Mouse (Mus musculus) embryo, embryonic 11 days (tissue): ENCODE results near the gene Prkn.

Experiments used
- DNase-seq: peaks from one replicate; pipeline ENCODE4 v3.0.0-alpha.2; 2015

Gene Prkn

GRCm38 (mm10) chr17:11679716-11680115 is 839.5 kb downstream of the Prkn start:
- no peak for DNase-seq

DNA sequence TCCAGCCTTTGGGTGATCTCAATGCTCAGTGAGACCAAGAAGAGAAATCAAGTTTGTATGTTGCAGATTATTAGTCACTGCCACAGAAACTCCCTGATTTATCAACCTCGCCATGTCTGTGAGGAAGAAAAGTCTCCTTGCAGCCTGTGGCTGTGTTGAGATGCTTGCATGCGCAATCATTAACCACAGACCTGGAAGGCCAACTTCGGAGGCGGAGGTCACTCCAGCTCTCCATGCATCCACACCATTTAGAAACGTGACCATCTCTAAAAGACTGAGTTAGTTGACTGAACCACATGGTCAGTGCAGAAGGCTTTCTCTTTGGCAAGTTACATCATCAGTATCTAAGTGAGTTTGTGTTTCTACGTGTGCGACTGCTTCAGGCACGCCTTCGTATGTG is 840.3 kb downstream of the Prkn start:
- DNase-seq, result no peak

GRCm38 (mm10) chr17:11681825-11682372 is 841.7 kb downstream of the Prkn start:
- no peak for DNase-seq

GRCm38 (mm10) chr17:11705005-11705404 is 864.8 kb downstream of the Prkn start:
- DNase-seq, result no peak

GRCm38 (mm10) chr17:11705761-11706160 is 865.6 kb downstream of the Prkn start:
- no peak for DNase-seq

GRCm38 (mm10) chr17:11712066-11712465 is 871.9 kb downstream of the Prkn start:
- DNase-seq, result no peak

DNA sequence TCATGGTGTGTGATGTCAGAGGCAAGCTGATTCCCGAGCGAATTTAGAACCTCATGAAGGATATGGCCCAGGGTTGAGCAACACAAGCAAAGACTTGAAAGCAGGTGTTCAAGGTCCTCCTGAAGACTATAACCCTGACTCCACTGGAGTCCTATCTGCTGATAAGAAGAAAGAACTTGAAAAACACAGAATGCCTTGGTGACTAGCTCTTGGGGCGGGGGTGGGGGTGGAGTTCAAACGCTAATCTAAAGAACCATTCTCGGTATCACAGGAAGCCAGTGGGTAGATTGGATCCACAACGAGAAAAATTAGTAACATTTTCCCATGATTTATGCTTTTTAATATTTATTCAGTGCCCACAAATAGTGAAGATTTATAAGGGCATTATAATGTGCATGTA is 879.6 kb downstream of the Prkn start:
- no peak for DNase-seq

DNA sequence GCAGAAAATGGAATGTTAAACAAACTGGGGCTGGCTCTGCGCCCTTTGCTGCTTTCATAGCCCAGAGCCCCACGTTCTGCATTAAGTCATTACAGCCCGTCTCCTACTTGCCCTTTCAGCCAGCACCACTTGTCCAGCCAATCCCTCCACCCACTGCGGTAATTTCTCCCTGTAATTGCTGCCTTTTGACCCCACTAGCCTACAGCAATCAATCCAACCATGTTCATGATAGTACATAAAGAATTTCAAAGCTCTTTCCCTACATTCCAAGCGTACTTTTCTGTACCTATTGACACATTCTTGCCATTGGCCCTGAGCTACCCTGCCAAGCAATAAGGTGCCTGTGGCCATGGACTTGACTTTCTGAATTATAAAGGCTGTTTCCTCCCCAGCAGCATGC is 881.7 kb downstream of the Prkn start:
- DNase-seq, result no peak

DNA sequence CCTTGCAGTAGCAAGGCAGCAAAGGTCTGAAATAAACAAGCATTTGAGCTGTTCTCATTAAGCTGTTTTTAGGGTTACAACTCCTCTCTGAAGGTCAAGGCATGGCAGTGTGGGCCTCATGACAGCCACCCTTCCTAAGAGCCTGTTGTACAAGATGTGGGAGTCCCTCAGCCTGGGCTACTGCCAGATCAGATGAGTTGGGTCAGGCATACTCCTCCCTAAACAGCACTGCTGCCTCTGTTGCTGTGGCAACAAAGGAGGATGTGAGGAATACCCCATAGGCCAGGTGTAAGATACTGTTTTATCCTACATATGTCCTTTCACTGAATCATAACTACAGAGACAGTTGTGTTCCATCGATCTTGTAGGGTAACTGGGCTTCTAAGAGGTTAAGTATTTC is 882.3 kb downstream of the Prkn start:
- DNase-seq, result no peak

- DNase-seq, result no peak
Observed at GRCm38 (mm10) chr17:11724135-11724534, 884.0 kb downstream of the Prkn start.

DNA sequence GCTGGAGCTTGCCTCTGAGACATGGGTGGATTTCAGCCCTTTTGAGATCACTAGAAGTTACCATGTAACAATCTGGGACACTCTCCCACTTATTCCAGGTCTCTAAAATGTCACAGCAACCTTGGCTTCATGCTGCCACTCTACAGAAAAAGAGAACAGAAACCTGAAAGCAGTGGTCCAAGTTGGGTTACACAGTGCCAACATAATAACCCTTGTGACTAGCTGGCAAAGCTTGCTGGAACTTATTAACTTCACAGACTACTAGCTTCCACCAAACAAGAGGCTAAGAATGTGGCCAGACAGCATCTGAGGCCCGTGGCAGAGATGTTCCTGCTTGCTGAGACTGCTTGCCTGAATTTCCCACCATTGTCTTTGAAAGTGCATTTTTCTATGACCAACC is 886.9 kb downstream of the Prkn start:
- DNase-seq, result no peak

- DNase-seq, result no peak
Observed at GRCm38 (mm10) chr17:11728294-11728693, 888.1 kb downstream of the Prkn start.

- DNase-seq, result peak; percentile 20
Observed at GRCm38 (mm10) chr17:11730656-11731594, 890.7 kb downstream of the Prkn start.

DNA sequence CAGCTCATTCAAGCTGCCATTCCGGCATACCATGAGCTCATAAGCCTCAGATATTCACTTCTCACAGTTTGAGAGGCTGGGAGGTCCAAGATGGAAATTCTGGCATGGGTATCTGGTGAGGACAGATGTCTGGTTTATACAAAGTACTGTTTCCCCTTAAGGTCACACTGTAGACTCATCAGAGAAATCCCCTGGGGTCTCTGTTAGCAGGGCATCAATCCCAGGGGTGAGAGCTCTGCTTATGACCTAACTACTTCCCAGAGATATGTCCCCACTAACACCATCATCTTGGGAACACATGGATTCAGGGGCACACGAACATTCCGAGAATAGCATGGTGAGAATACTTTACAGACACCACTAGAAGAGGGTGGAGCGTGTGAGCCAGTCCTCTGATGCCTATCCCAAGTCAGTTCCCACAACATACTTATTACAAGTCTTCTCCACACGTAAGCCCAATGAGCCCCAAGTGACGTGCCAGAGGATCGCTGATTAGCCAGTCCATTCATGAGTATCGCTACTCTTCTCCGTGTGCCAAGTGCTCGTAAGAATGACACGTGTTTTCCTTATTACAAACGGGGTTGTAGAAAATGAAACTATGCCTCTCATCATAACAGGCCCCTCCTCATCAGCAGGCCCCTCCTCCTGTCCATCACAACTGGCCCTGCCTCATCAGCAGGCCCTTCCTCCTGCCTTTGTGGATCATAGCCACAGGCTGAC is 895.1 kb downstream of the Prkn start:
- DNase-seq, result no peak

GRCm38 (mm10) chr17:11736531-11736930 is 896.3 kb downstream of the Prkn start:
- DNase-seq, result no peak

- no peak for DNase-seq
Observed at GRCm38 (mm10) chr17:11737905-11738304, 897.7 kb downstream of the Prkn start.

- no peak for DNase-seq
Observed at GRCm38 (mm10) chr17:11740716-11741115, 900.5 kb downstream of the Prkn start.

- no peak for DNase-seq
Observed at GRCm38 (mm10) chr17:11741161-11741560, 901.0 kb downstream of the Prkn start.

DNA sequence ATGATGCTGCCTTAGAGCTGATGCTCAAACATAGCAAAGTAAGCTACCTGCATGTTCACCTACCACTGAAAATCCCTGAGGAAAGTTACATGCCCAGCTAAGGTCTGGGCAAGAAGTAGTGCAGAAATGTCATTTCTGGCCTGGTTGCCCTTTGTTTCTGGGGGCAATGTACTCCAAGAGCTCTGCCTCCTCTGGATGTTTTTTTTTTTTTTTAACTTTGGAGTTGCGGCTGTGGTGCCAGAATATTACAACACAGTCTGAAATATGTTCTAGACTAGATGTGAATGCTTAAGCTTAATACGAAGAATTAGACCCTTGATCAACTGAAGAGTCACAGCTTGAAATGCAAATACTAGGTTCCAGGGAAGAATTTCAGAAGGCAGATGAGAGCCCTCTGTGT is 911.1 kb downstream of the Prkn start:
- DNase-seq, result no peak

DNA sequence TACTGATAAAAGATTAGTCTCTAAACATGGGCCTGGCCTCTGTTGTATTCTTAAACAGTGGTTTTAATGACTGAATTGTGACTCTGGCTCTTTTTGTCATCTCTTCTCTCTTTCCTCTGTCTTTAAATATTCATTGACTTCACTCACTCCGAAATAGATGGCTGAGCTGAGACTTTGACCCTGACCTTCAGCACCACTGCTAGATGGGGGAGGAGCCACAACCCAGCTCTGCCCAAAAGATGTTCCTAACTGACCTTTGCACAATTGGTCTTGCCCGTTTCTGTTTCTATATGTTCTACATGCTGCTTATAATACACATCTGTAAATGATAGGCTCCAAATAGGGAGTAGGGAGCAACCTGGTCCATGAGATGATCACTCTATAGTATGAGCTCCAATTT is 912.5 kb downstream of the Prkn start:
- no peak for DNase-seq

- no peak for DNase-seq
Observed at GRCm38 (mm10) chr17:11765117-11765516, 924.9 kb downstream of the Prkn start.

- no peak for DNase-seq
Observed at GRCm38 (mm10) chr17:11765581-11765980, 925.4 kb downstream of the Prkn start.

DNA sequence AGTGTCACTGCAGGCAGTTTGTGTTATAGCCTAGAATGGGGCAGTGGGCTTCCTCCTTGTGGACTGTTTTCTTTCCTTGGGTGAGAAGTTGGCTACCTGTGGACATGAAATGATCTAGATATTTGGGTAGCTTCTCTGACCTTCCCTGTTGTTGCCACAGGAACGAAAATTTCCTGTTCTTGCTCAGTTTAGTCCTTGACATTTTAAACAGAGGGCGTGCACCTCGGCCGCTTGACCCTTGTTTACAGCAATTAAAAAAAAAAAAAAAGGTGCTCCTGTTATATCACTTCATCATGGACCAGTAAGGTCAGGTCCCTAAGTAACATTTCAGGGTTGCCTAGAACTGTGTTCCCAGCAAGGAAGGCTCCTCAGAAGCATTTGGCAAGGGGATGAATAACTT is 927.1 kb downstream of the Prkn start:
- no peak for DNase-seq

DNA sequence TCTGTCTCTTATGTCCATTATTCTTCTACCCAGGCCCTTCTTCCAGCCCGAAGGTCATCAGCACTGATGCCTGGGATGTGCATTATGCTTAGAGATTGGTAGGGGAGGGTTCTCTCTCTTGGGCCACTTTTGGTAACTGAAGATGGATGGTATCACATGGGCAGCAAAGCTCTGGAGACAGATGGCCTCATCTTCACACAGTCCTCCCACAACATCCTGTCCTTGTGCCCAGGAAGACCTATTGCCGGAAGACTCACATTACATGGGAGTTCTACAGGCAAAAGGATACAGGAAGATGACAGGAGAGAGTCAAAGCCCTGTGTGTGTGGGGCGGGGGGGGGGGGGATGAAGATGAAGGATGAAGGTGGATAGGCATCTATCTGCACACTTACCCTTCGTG is 928.2 kb downstream of the Prkn start:
- no peak for DNase-seq
